Mouse (Mus musculus): ENCODE results near the gene Clpb. TPM values are rescaled to one million over a fixed set of nuclear protein-coding genes. Genes with fewer than 3 reads are reported as not detected.

Clpb gene
- polyA plus RNA-seq, 1 experiment, result 33.0 TPM

GRCm38 (mm10) chr7:101732096-101732495 lies 68.7 kb downstream of the Clpb start:
- 83% methylated on average over 1 of the region's 1 CpGs for WGBS
- no peak for TF ChIP-seq POLR2A (IDR thresholded peaks at IDR 0.05; ENCODE audit: borderline replicate concordance, insufficient read depth, low read length)
- TF ChIP-seq CTCF (IDR thresholded peaks at IDR 0.05; ENCODE audit: borderline replicate concordance, insufficient read depth, low read depth, low read length), result no peak
- H3K27ac ChIP-seq (ENCODE audit: insufficient read depth, low read length), result no peak overlapping the region

GRCm38 (mm10) chr7:101733042-101733441 lies 69.6 kb downstream of the Clpb start:
- no peak overlapping the region for H3K4me3 ChIP-seq (replicated peaks; ENCODE audit: insufficient read depth, low read depth, low read length)
- H3K27me3 ChIP-seq (ENCODE audit: control insufficient read depth, insufficient read depth, low read length), result no peaks in the 10 kb centered on the region
- TF ChIP-seq POLR2A (IDR thresholded peaks at IDR 0.05; ENCODE audit: borderline replicate concordance, insufficient read depth, low read length), result no peak
- no peak for TF ChIP-seq CTCF (IDR thresholded peaks at IDR 0.05; ENCODE audit: borderline replicate concordance, insufficient read depth, low read depth, low read length)
- DNase-seq, result no peak
- no peaks in the 10 kb centered on the region for H3K4me1 ChIP-seq (ENCODE audit: control insufficient read depth, insufficient read depth, low read length)
- 79% methylated on average over 2 of the region's 2 CpGs for WGBS
- no peak overlapping the region for H3K27ac ChIP-seq (ENCODE audit: insufficient read depth, low read length)

More at GRCm38 (mm10) chr7:101732096-101732495, 68.7 kb downstream of the Clpb start:
- Histone ChIP-seq H3K27me3 (ENCODE audit: control insufficient read depth, insufficient read depth, low read length) (no peaks in the 10 kb centered on the region), H3K4me1 (ENCODE audit: control insufficient read depth, insufficient read depth, low read length) (no peaks in the 10 kb centered on the region), H3K4me3 (replicated peaks; ENCODE audit: insufficient read depth, low read depth, low read length) (no peak overlapping the region)
- DNase-seq, result no peak

GRCm38 (mm10) chr7:101735297-101735696 lies 71.9 kb downstream of the Clpb start:
- 96% methylated on average over 1 of the region's 1 CpGs for WGBS
- H3K4me1 ChIP-seq (ENCODE audit: control insufficient read depth, insufficient read depth, low read length), result no peaks in the 10 kb centered on the region
- H3K27ac ChIP-seq (ENCODE audit: insufficient read depth, low read length), result no peak overlapping the region
- H3K27me3 ChIP-seq (ENCODE audit: control insufficient read depth, insufficient read depth, low read length), result no peaks in the 10 kb centered on the region
- DNase-seq, result no peak
- TF ChIP-seq CTCF (IDR thresholded peaks at IDR 0.05; ENCODE audit: borderline replicate concordance, insufficient read depth, low read depth, low read length), result no peak
- no peak overlapping the region for H3K4me3 ChIP-seq (replicated peaks; ENCODE audit: insufficient read depth, low read depth, low read length)

GRCm38 (mm10) chr7:101737735-101738134 lies 74.3 kb downstream of the Clpb start:
- Histone ChIP-seq H3K27me3 (ENCODE audit: control insufficient read depth, insufficient read depth, low read length) (no peaks in the 10 kb centered on the region), H3K4me1 (ENCODE audit: control insufficient read depth, insufficient read depth, low read length) (no peaks in the 10 kb centered on the region), H3K4me3 (replicated peaks; ENCODE audit: insufficient read depth, low read depth, low read length) (no peak overlapping the region), H3K27ac (ENCODE audit: insufficient read depth, low read length) (no peak overlapping the region)
- no peak for TF ChIP-seq POLR2A (IDR thresholded peaks at IDR 0.05; ENCODE audit: borderline replicate concordance, insufficient read depth, low read length)
- TF ChIP-seq CTCF (IDR thresholded peaks at IDR 0.05; ENCODE audit: borderline replicate concordance, insufficient read depth, low read depth, low read length), result no peak
- no peak for DNase-seq
- WGBS, result 85% methylated on average over 3 of the region's 3 CpGs

GRCm38 (mm10) chr7:101739602-101740001 lies 76.2 kb downstream of the Clpb start:
- WGBS, result 19% methylated on average over 1 of the region's 1 CpGs
- H3K27ac ChIP-seq (ENCODE audit: insufficient read depth, low read length), result no peak overlapping the region
- no peak for DNase-seq
- H3K4me1 ChIP-seq (ENCODE audit: control insufficient read depth, insufficient read depth, low read length), result no peaks in the 10 kb centered on the region
- TF ChIP-seq POLR2A (IDR thresholded peaks at IDR 0.05; ENCODE audit: borderline replicate concordance, insufficient read depth, low read length), result no peak
- no peak for TF ChIP-seq CTCF (IDR thresholded peaks at IDR 0.05; ENCODE audit: borderline replicate concordance, insufficient read depth, low read depth, low read length)
- H3K4me3 ChIP-seq (replicated peaks; ENCODE audit: insufficient read depth, low read depth, low read length), result no peak overlapping the region
- no peaks in the 10 kb centered on the region for H3K27me3 ChIP-seq (ENCODE audit: control insufficient read depth, insufficient read depth, low read length)

- Histone ChIP-seq H3K4me3 (replicated peaks; ENCODE audit: insufficient read depth, low read depth, low read length) (no peak overlapping the region), H3K27ac (ENCODE audit: insufficient read depth, low read length) (no peak overlapping the region), H3K4me1 (ENCODE audit: control insufficient read depth, insufficient read depth, low read length) (no peaks in the 10 kb centered on the region), H3K27me3 (ENCODE audit: control insufficient read depth, insufficient read depth, low read length) (no peaks in the 10 kb centered on the region)
- no peak for TF ChIP-seq CTCF (IDR thresholded peaks at IDR 0.05; ENCODE audit: borderline replicate concordance, insufficient read depth, low read depth, low read length)
- TF ChIP-seq POLR2A (IDR thresholded peaks at IDR 0.05; ENCODE audit: borderline replicate concordance, insufficient read depth, low read length), result no peak
- WGBS, result 91% methylated on average over 4 of the region's 4 CpGs
- DNase-seq, result no peak
Measured at GRCm38 (mm10) chr7:101743487-101743886, 80.1 kb downstream of the Clpb start.

- H3K27ac ChIP-seq (ENCODE audit: insufficient read depth, low read length), result no peak overlapping the region
- no peak for DNase-seq
- 89% methylated on average over 12 of the region's 12 CpGs for WGBS
- H3K4me1 ChIP-seq (ENCODE audit: control insufficient read depth, insufficient read depth, low read length), result peaks cover 2% of the 10 kb centered on the region; the same call in 1 of the 2 replicates
- TF ChIP-seq POLR2A (IDR thresholded peaks at IDR 0.05; ENCODE audit: borderline replicate concordance, insufficient read depth, low read length), result no peak
- no peak for TF ChIP-seq CTCF (IDR thresholded peaks at IDR 0.05; ENCODE audit: borderline replicate concordance, insufficient read depth, low read depth, low read length)
- no peaks in the 10 kb centered on the region for H3K27me3 ChIP-seq (ENCODE audit: control insufficient read depth, insufficient read depth, low read length)
- H3K4me3 ChIP-seq (replicated peaks; ENCODE audit: insufficient read depth, low read depth, low read length), result no peak overlapping the region
Measured at GRCm38 (mm10) chr7:101746559-101747334, 83.3 kb downstream of the Clpb start.

GRCm38 (mm10) chr7:101750268-101750667 lies 86.8 kb downstream of the Clpb start:
- 7% methylated on average over 2 of the region's 2 CpGs for WGBS
- DNase-seq, result no peak
- TF ChIP-seq CTCF (IDR thresholded peaks at IDR 0.05; ENCODE audit: borderline replicate concordance, insufficient read depth, low read depth, low read length) (no peak), POLR2A (IDR thresholded peaks at IDR 0.05; ENCODE audit: borderline replicate concordance, insufficient read depth, low read length) (no peak)
- H3K27ac ChIP-seq (ENCODE audit: insufficient read depth, low read length), result no peak overlapping the region
- no peak overlapping the region for H3K4me3 ChIP-seq (replicated peaks; ENCODE audit: insufficient read depth, low read depth, low read length)
- no peaks in the 10 kb centered on the region for H3K27me3 ChIP-seq (ENCODE audit: control insufficient read depth, insufficient read depth, low read length)
- peaks cover 2% of the 10 kb centered on the region; the same call in 1 of the 2 replicates for H3K4me1 ChIP-seq (ENCODE audit: control insufficient read depth, insufficient read depth, low read length)
